Mouse (Mus musculus) MN1 (cell line): Measurements from ENCODE around the gene Slc1a3.
A peak's percentile ranks its signal among the peaks of the same experiment; 100 is the strongest.

Source experiments
- DNase-seq: peaks from one replicate; pipeline ENCODE4 v3.0.0-alpha.2; 2016; ENCODE audit warnings: low spot score

Gene Slc1a3

GRCm38 (mm10) chr15:8605538-8606188, 104.9 kb downstream of the Slc1a3 start:
- DNase-seq, result no peak

- DNase-seq, result no peak
These were observed 108.2 kb downstream of the Slc1a3 start for GRCm38 (mm10) chr15:8602362-8602761.

GRCm38 (mm10) chr15:8601312-8602146, 109.0 kb downstream of the Slc1a3 start:
- DNase-seq, result no peak

DNA sequence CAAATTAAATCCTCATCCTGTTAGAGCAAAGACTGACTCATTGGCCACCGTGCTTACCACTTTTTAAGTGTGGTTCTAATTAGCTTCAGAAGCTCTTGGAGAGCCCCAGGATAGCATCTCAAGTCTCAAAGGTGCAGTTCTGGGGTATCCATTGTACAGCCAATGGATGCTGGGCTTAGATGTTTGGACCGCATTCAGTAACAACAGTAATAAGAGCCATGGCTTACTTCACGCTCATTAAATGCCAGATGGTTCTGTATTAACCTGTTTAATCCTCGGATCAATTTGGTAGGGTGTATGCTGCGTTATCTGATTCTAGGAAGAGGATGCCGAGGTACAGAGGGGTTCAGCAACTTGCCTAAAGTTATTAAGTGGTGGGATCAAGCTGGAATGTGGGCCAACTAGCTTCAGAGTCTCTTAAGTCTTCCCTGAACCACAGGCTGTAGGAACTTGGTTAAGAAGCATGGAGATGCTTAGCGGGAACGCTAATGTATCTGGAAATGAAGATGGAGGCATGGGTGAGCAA, 114.1 kb downstream of the Slc1a3 start:
- no peak for DNase-seq

DNA sequence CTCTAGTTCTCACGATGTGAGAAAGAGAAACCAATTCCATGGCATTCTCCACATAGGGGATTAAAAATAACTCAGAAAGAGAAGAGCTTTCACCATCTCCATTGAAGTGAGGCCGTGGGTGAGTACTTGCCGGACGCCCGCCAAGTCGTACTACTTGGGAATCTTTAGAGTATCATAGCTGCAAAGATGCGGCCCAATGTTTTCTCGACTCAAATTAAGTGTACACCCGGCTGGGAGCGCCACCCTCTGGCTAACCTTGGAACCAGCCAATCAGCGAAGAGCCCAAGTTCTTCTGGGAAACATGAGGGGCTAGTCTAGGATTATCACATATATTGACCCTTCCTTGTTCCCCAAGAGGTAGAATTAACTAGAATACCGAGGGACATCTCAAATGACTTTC, 115.3 kb downstream of the Slc1a3 start:
- peak; percentile 84 for DNase-seq

- DNase-seq, result peak; percentile 91
These were observed 121.0 kb downstream of the Slc1a3 start for GRCm38 (mm10) chr15:8589503-8590116.

GRCm38 (mm10) chr15:8588065-8588464, 122.5 kb downstream of the Slc1a3 start:
- DNase-seq, result no peak

- DNase-seq, result peak; percentile 93
These were observed 123.7 kb downstream of the Slc1a3 start for GRCm38 (mm10) chr15:8586822-8587281.
